Mouse (Mus musculus): ENCODE measurements around the gene Trp53rka.

Trp53rka gene

DNA sequence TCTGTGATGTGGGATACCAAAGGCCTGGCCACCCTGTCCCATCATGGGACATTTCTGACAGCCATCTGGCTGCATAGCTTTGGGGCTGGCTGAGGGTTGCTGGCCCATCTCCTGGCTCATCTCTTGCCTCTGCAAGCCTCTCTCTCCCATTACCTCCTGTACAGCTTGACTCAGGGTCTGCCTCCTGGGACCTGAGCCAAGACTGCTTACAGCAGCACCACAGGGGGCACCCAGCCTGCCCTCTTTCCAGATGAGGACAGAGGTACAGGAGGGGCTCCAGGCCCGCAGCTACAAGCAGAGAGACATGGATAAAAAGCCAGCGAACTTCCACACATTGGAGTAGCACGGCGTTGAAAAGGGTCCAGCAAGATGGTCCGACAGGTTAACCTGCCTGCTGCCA lies 6.7 kb downstream of the Trp53rka start:
- DNase-seq (ENCODE audit: low spot score in 2 of 2): no peak

DNA sequence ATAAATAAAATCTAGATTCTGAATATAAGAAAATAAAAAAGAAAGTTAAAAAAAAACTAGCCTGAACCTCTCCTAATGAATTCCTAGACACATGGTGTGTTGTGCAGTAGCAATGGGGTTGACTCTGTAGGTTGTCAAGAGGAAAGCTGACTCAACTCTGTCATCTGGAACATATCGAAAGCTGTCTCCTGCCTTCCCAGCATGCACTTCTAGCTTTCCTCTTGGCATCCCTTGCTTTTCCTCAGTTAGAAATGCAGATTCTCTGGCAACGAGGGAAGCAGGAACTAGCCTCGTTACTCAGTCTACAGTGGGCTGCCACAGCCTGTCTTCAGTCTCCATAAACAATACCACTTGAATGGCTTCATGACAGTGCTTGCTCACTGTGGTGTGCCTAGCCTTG lies 7.3 kb downstream of the Trp53rka start:
- no peak for DNase-seq (ENCODE audit: low spot score in 2 of 2)

GRCm38 (mm10) chr2:165484152-165484551 lies 9.0 kb downstream of the Trp53rka start:
- DNase-seq (ENCODE audit: low spot score in 2 of 2): no peak

GRCm38 (mm10) chr2:165482003-165482402 lies 11.1 kb downstream of the Trp53rka start:
- no peak for DNase-seq (ENCODE audit: low spot score in 2 of 2)

DNA sequence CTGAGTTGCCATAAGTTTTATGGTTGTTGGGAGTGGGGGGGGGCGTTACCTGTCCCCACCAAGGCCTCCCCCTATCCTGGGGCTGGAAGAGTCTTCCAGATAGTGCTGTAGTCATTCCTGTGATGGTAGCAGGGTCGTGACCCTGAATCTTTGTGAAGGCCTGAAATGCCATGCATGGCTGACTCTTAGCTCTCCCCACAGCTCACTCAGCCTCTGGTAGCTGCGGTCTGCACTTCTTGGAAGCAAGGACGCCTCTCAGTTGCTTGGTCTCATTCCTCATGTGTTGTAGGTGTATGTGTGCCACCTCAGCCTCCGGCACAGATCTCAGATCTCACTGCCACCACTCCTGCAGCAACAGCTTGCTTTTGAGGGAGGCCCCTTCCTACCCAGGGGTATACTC lies 17.3 kb downstream of the Trp53rka start:
- DNase-seq (ENCODE audit: low spot score in 2 of 2): no peak

GRCm38 (mm10) chr2:165475412-165475811 lies 17.7 kb downstream of the Trp53rka start:
- no peak for DNase-seq (ENCODE audit: low spot score in 2 of 2)

DNA sequence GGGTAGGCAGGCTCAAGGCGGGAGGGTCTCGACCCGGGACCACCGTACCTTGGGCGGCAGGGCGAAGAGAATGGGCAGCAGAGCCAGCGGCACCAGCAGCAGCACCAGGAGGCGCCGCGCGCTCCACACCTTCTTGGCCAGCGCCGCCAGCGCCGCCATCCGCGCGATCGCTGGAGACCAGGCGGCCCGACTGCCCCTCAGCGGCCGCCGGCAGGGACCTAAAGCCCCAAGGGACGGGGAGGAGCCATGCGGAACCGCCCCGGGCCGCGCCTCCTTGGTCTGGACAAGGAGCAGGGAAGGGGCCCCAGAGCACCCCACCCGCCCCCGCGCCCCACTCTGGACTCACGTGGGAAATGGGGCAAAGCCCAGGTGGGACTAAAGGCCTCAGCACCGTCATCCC lies 20.1 kb downstream of the Trp53rka start, which contains the start of gene Slc13a3:
Gene Slc13a3, minus strand, starts transcription at position 228 of the 400 bp plus-strand sequence.
- no peak for DNase-seq (ENCODE audit: low spot score in 2 of 2)

GRCm38 (mm10) chr2:165471943-165472342 lies 21.2 kb downstream of the Trp53rka start:
- no peak for DNase-seq (ENCODE audit: low spot score in 2 of 2)

- no peak for DNase-seq (ENCODE audit: low spot score in 2 of 2)
Measured at GRCm38 (mm10) chr2:165470167-165470566, 23.0 kb downstream of the Trp53rka start.

- no peak for DNase-seq (ENCODE audit: low spot score in 2 of 2)
Measured at GRCm38 (mm10) chr2:165467824-165468452, 25.2 kb downstream of the Trp53rka start.

GRCm38 (mm10) chr2:165459663-165460062 lies 33.5 kb downstream of the Trp53rka start:
- DNase-seq (ENCODE audit: low spot score in 2 of 2): no peak

GRCm38 (mm10) chr2:165458189-165458588 lies 34.9 kb downstream of the Trp53rka start:
- no peak for DNase-seq (ENCODE audit: low spot score in 2 of 2)

GRCm38 (mm10) chr2:165456710-165457109 lies 36.4 kb downstream of the Trp53rka start:
- DNase-seq (ENCODE audit: low spot score in 2 of 2): no peak

DNA sequence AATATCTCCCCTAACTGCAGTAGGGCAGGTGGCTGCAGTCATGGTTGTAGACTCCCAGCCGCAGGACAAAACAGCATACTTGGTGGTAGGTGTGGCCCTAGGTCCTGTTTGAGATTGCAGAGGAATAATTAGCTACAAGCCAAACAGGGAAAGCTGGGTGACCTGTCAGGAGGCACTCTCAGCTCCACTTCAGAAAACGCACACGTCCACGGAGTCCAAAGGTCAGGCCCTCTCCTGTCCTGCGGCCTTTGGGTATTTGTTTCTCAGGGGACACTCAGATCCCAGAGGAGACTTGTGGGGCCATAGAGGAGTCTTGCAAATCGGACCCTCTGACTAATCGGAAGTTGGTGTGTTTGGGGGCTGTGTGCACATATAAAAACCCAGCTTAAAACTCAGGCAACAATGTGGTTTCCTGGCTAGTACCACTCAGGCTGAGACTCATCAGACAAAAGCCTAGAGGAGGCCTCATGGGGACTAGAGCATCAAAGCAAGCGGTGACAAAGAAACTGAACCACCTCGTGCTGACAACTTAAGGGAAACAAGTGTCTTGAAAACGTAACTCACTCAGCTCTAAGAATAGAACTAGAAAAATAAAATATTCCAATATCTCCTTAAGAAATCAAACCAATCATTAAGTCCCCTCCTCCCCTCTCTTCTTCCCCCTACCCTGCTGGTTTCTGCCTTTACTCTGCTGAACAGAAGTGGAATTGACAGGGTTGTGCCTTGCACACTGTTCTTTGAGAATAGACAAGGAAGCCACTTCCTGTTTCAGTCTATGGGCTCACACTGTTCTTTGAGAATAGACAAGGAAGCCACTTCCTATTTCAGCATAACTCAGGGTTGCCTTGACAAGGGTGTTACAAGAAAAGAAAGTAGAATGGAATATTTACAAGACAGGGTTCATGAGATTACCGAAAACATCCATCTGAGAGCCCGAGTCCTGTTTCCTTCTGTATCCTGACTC lies 40.1 kb downstream of the Trp53rka start:
- DNase-seq (ENCODE audit: low spot score in 2 of 2): no peak

- no peak for DNase-seq (ENCODE audit: low spot score in 2 of 2)
Measured at GRCm38 (mm10) chr2:165448475-165448874, 44.6 kb downstream of the Trp53rka start.

- DNase-seq (ENCODE audit: low spot score in 2 of 2): no peak
Measured at GRCm38 (mm10) chr2:165444861-165445260, 48.3 kb downstream of the Trp53rka start.

GRCm38 (mm10) chr2:165442981-165443380 lies 50.1 kb downstream of the Trp53rka start:
- peak in 1 of 2 experiments; percentile 38 for DNase-seq (ENCODE audit: low spot score in 2 of 2)

GRCm38 (mm10) chr2:165441613-165442012 lies 51.5 kb downstream of the Trp53rka start:
- DNase-seq (ENCODE audit: low spot score in 2 of 2): no peak
